Mouse (Mus musculus) intestine, embryonic 15.5 days (tissue): Measurements from ENCODE around the gene Mlec. TPM values are rescaled to one million over a fixed set of nuclear protein-coding genes. Genes with fewer than 3 reads are reported as not detected.
"Not testable (repeated sequence)": the region's sequence is repeated elsewhere in the genome, so short reads cannot be mapped to it uniquely, and the experiment has no call there.

Experiments
- ATAC-seq: fragments of 200-750 bp; cut with Nextera tagmentation; 2 replicates; pipeline ENCODE4 v1.8.0; 2017; ENCODE audit warnings: moderate TSS enrichment, moderate library complexity
- H3K27ac ChIP-seq: fragments of 300-500 bp; sonication (generic); 2 replicates; pipeline ENCODE4 v1.5.1; 2015; ENCODE audit warnings: mild to moderate bottlenecking, inconsistent platforms
- H3K27me3 ChIP-seq: fragments of 300-500 bp; sonication (generic); replicated peaks from 2 replicates; pipeline ENCODE4 v1.6.1; 2015; ENCODE audit warnings: inconsistent platforms
- H3K36me3 ChIP-seq: fragments of 300-500 bp; sonication (generic); 2 replicates; pipeline ENCODE4 v1.6.1; 2015; ENCODE audit warnings: inconsistent platforms
- H3K4me1 ChIP-seq: fragments of 300-500 bp; sonication (generic); replicated peaks from 2 replicates; pipeline ENCODE4 v1.6.1; 2015; ENCODE audit warnings: inconsistent platforms
- H3K4me2 ChIP-seq: fragments of 300-500 bp; sonication (generic); replicated peaks from 2 replicates; pipeline ENCODE4 v1.6.1; 2015; ENCODE audit warnings: mild to moderate bottlenecking, inconsistent platforms
- H3K4me3 ChIP-seq: fragments of 300-500 bp; sonication (generic); replicated peaks from 2 replicates; pipeline ENCODE4 v1.5.1; 2015; ENCODE audit warnings: inconsistent platforms
- H3K9ac ChIP-seq: fragments of 300-500 bp; sonication (generic); 2 replicates; pipeline ENCODE4 v1.6.1; 2015; ENCODE audit warnings: inconsistent platforms
- H3K9me3 ChIP-seq: fragments of 300-500 bp; sonication (generic); 2 replicates; pipeline ENCODE4 v1.6.1; 2016; ENCODE audit warnings: inconsistent platforms
- WGBS: fragments of 180-500 bp; shearing (Covaris S2); methylation state at CpG from one replicate; pipeline ENCODE4 v1.1.7; 2015; 5-methylcytosine and 5-hydroxymethylcytosine counted together
- polyA plus RNA-seq: library from polyadenylated mRNA; unstranded; fragments of >200 nt; fragmentation: Nextera tagmentation; extraction: Ambion mirVana; gene quantifications from 2 replicates; pipeline ENCODE4 v1.2.1, GENCODE M21; 2015

Gene Mlec
- polyA plus RNA-seq, 1 experiment from 2014 or later, result 89.9 TPM

GRCm38 (mm10) chr5:115168641-115169415 lies 10.8 kb upstream of the Mlec start:
- Histone ChIP-seq H3K27me3 (no peaks in the 10 kb centered on the region), H3K36me3 (no peaks in the 10 kb centered on the region), H3K4me1 (peaks cover 17% of the 10 kb centered on the region), H3K9ac (peak overlapping the region; percentile 28; the same call in 1 of the 2 replicates), H3K4me2 (peak overlapping the region; percentile 42), H3K4me3 (no peak overlapping the region), H3K27ac (peak overlapping the region; percentile 23; the same call in 1 of the 2 replicates), H3K9me3 (no peaks in the 10 kb centered on the region)
- peak; percentile 57; the same call in 1 of the 2 replicates for ATAC-seq
- 37% methylated on average over 27 of the region's 27 CpGs for WGBS

- H3K9ac ChIP-seq, result no peak overlapping the region
- H3K9me3 ChIP-seq, result no peaks in the 10 kb centered on the region
- peaks cover 21% of the 10 kb centered on the region for H3K4me1 ChIP-seq
- no peaks in the 10 kb centered on the region for H3K27me3 ChIP-seq
- H3K4me2 ChIP-seq, result no peak overlapping the region
- H3K36me3 ChIP-seq, result no peaks in the 10 kb centered on the region
- no peak for ATAC-seq
- WGBS, result 60% methylated on average over 6 of the region's 6 CpGs
- H3K4me3 ChIP-seq, result no peak overlapping the region
- H3K27ac ChIP-seq, result no peak overlapping the region
These were observed 9.4 kb upstream of the Mlec start for GRCm38 (mm10) chr5:115167396-115167795.

- no peaks in the 10 kb centered on the region for H3K27me3 ChIP-seq
- H3K4me3 ChIP-seq, result no peak overlapping the region
- 77% methylated on average over 7 of the region's 7 CpGs for WGBS
- H3K4me1 ChIP-seq, result peaks cover 21% of the 10 kb centered on the region
- ATAC-seq, result no peak
- no peak overlapping the region for H3K4me2 ChIP-seq
- no peaks in the 10 kb centered on the region for H3K36me3 ChIP-seq
- H3K9me3 ChIP-seq, result no peaks in the 10 kb centered on the region
- H3K27ac ChIP-seq, result peak overlapping the region; percentile 67; the same call in 1 of the 2 replicates
- no peak overlapping the region for H3K9ac ChIP-seq
These were observed 8.8 kb upstream of the Mlec start for GRCm38 (mm10) chr5:115166815-115167194.

GRCm38 (mm10) chr5:115165895-115166814 lies 8.2 kb upstream of the Mlec start:
- ATAC-seq, result peak; percentile 48; the same call in 1 of the 2 replicates
- Histone ChIP-seq H3K27me3 (no peaks in the 10 kb centered on the region), H3K4me1 (peaks cover 25% of the 10 kb centered on the region), H3K4me2 (no peak overlapping the region), H3K9ac (no peak overlapping the region), H3K36me3 (no peaks in the 10 kb centered on the region), H3K27ac (peak overlapping the region; percentile 67), H3K9me3 (no peaks in the 10 kb centered on the region), H3K4me3 (no peak overlapping the region)
- WGBS, result 43% methylated on average over 11 of the region's 11 CpGs

GRCm38 (mm10) chr5:115165351-115165750 lies 7.4 kb upstream of the Mlec start:
- WGBS, result 64% methylated on average over 9 of the region's 9 CpGs
- Histone ChIP-seq H3K4me1 (peaks cover 31% of the 10 kb centered on the region), H3K9me3 (no peaks in the 10 kb centered on the region), H3K4me3 (no peak overlapping the region), H3K27me3 (no peaks in the 10 kb centered on the region), H3K9ac (no peak overlapping the region), H3K36me3 (no peaks in the 10 kb centered on the region), H3K4me2 (no peak overlapping the region), H3K27ac (no peak overlapping the region)
- ATAC-seq, result no peak

GRCm38 (mm10) chr5:115164446-115164845 lies 6.5 kb upstream of the Mlec start:
- 74% methylated on average over 4 of the region's 4 CpGs for WGBS
- ATAC-seq, H3K9me3 ChIP-seq, H3K4me3 ChIP-seq, H3K4me2 ChIP-seq, H3K9ac ChIP-seq, H3K27ac ChIP-seq, H3K36me3 ChIP-seq, H3K27me3 ChIP-seq: not testable (repeated sequence)
- peaks cover 31% of the 10 kb centered on the region for H3K4me1 ChIP-seq

- 38% methylated on average over 8 of the region's 8 CpGs for WGBS
- H3K4me2 ChIP-seq, result 0 out of 2 replicates have a peak overlapping the region, but pooled peaks have one; percentile 16
- no peak for ATAC-seq
- no peak overlapping the region for H3K4me3 ChIP-seq
- H3K36me3 ChIP-seq, result no peaks in the 10 kb centered on the region
- H3K27me3 ChIP-seq, result no peaks in the 10 kb centered on the region
- H3K27ac ChIP-seq, result no peak overlapping the region
- H3K9ac ChIP-seq, result no peak overlapping the region
- H3K9me3 ChIP-seq, result no peaks in the 10 kb centered on the region
- peaks cover 29% of the 10 kb centered on the region for H3K4me1 ChIP-seq
These were observed 5.6 kb upstream of the Mlec start for GRCm38 (mm10) chr5:115163563-115163962.

GRCm38 (mm10) chr5:115161940-115162279 lies 3.9 kb upstream of the Mlec start:
- not testable (repeated sequence) for H3K36me3 ChIP-seq, H3K27ac ChIP-seq, H3K4me3 ChIP-seq, H3K9ac ChIP-seq, ATAC-seq, H3K9me3 ChIP-seq, H3K4me2 ChIP-seq, H3K27me3 ChIP-seq
- 87% methylated on average over 1 of the region's 1 CpGs for WGBS
- H3K4me1 ChIP-seq, result peaks cover 26% of the 10 kb centered on the region

- Histone ChIP-seq H3K4me2 (no peak overlapping the region), H3K27ac (peak overlapping the region; percentile 56; the same call in 1 of the 2 replicates), H3K27me3 (no peaks in the 10 kb centered on the region), H3K4me1 (peaks cover 21% of the 10 kb centered on the region), H3K9ac (peak overlapping the region; percentile 17; the same call in 1 of the 2 replicates), H3K36me3 (no peaks in the 10 kb centered on the region), H3K9me3 (no peaks in the 10 kb centered on the region), H3K4me3 (no peak overlapping the region)
- 43% methylated on average over 13 of the region's 13 CpGs for WGBS
- ATAC-seq, result no peak
These were observed 3.3 kb upstream of the Mlec start for GRCm38 (mm10) chr5:115161064-115161939.

GRCm38 (mm10) chr5:115160655-115161054 lies 2.7 kb upstream of the Mlec start:
- no peak for ATAC-seq
- Histone ChIP-seq H3K4me2 (no peak overlapping the region), H3K27ac (peak overlapping the region; percentile 56), H3K27me3 (no peaks in the 10 kb centered on the region), H3K9ac (no peak overlapping the region), H3K4me3 (no peak overlapping the region), H3K9me3 (no peaks in the 10 kb centered on the region), H3K36me3 (no peaks in the 10 kb centered on the region), H3K4me1 (peaks cover 21% of the 10 kb centered on the region)
- 70% methylated on average over 6 of the region's 6 CpGs for WGBS

- no peak for ATAC-seq
- H3K9me3 ChIP-seq, result no peaks in the 10 kb centered on the region
- H3K27me3 ChIP-seq, result no peaks in the 10 kb centered on the region
- H3K4me2 ChIP-seq, result peak overlapping the region; percentile 76
- no peaks in the 10 kb centered on the region for H3K36me3 ChIP-seq
- H3K9ac ChIP-seq, result peak overlapping the region; percentile 69
- WGBS, result 38% methylated on average over 12 of the region's 12 CpGs
- peak overlapping the region; percentile 94 for H3K4me3 ChIP-seq
- peaks cover 35% of the 10 kb centered on the region for H3K4me1 ChIP-seq
- peak overlapping the region; percentile 98 for H3K27ac ChIP-seq
These were observed 1.2 kb upstream of the Mlec start for GRCm38 (mm10) chr5:115159165-115159564.
